Mouse (Mus musculus) brown adipose tissue, adult 24 weeks (tissue): ENCODE measurements around the gene Olfr1058. TPM values are rescaled to one million over a fixed set of nuclear protein-coding genes. Genes with fewer than 3 reads are reported as not detected.
"Not testable (repeated sequence)": the region's sequence is repeated elsewhere in the genome, so short reads cannot be mapped to it uniquely, and the experiment has no call there.

Experiments used
- H3K27ac ChIP-seq: fragments of 200-500 bp; replicated peaks from 2 replicates; pipeline ENCODE4 v1.5.1; 2012; ENCODE audit warnings: low read depth, mild to moderate bottlenecking, low read length
- H3K4me1 ChIP-seq: fragments of 200-500 bp; 2 replicates; pipeline ENCODE4 v1.6.1; 2012; ENCODE audit warnings: low read length, mixed read lengths; ENCODE audit not compliant: control insufficient read depth, insufficient read depth, insufficient read length
- H3K4me3 ChIP-seq: fragments of 200-500 bp; 2 replicates; pipeline ENCODE4 v1.5.1; 2012; ENCODE audit warnings: low read depth, mild to moderate bottlenecking, low read length, moderate library complexity; ENCODE audit not compliant: insufficient read depth
- polyA plus RNA-seq: library from polyadenylated mRNA; stranded (reverse); fragments of >200 nt; gene quantifications from 2 replicates; pipeline ENCODE4 v1.2.4, GENCODE M21; 2012; ENCODE audit not compliant: missing spikeins, insufficient read depth, insufficient read length

The Olfr1058 gene
- polyA plus RNA-seq: not detected in 2 replicates

DNA sequence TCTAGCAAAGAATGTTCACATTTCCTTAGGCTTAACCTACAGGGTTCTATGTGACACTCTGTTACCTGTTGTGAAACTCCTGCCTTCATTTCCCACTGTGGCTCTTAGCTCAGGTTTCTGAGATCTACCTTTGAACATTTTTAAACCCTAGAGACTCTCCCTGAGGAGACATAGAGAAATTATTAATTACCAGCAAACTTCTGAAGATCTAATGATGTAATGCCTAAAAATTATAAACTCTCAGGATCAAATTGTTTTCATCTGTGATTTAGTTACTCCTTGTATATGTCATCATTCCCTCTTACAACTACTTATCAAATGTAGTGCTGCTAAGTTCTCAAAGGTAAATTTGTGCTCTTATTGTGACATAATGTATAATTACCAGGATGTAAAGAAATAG, at the start of gene Olfr1058:
Gene Olfr1058, minus strand, starts transcription at position 101 of the 400 bp plus-strand sequence.
- not testable (repeated sequence) for H3K4me1 ChIP-seq, H3K4me3 ChIP-seq, H3K27ac ChIP-seq

GRCm38 (mm10) chr2:86428511-86428910, 40.1 kb upstream of the Olfr1058 start:
- H3K4me1 ChIP-seq, H3K27ac ChIP-seq, H3K4me3 ChIP-seq: not testable (repeated sequence)

DNA sequence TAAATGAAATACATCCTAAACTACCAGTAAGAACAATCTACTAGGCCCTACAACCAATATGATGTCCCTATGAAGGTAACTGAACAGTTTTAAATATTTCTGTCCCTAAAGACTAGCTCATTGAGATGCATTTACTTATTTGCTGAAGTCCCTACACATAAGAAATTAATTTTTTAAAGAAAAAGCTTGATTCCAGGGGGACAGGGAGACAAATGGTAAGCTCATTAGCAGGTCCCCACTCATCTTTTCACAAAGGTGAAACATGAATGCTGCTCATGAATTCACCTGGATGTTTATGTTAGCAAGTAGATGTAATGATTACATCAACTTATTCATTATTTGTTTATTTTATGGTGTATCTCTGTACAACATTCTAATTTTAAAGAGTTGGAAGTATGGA, 38.3 kb upstream of the Olfr1058 start, which contains the start of gene Olfr1062:
Gene Olfr1062, minus strand, starts transcription at position 101 of the 400 bp plus-strand sequence.
- H3K4me3 ChIP-seq, H3K27ac ChIP-seq, H3K4me1 ChIP-seq: not testable (repeated sequence)

- Histone ChIP-seq H3K4me3 (no peak within 1 kb of the TSS), H3K4me1 (no peaks in the 10 kb centered on the region), H3K27ac (no peak within 1 kb of the TSS)
These were observed 25.6 kb upstream of the Olfr1058 start, which contains the start of gene Olfr1061 for GRCm38 (mm10) chr2:86413950-86414349. Gene Olfr1061 (minus strand): TSS chr2:86414050.

DNA sequence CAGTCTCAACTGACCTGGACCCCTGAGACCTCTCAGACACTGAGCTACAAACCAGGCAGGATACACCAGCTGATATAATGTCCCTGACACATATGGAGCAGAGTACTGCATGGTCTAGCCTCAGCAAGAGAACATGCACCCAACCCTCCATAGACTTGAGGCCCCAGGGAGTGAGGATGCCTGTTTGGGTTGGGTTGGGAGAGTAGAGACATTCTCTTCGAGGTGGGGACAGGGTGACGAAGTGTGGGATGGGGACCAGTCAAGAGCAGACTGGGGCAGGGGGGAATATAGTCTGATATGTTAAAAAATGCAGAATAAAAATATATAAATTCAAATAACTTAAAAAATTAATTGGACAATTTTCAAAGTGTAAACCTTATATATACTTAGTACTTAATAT, 6.8 kb upstream of the Olfr1058 start:
- no peak overlapping the region for H3K27ac ChIP-seq
- H3K4me3 ChIP-seq: no peak overlapping the region
- H3K4me1 ChIP-seq: no peaks in the 10 kb centered on the region

DNA sequence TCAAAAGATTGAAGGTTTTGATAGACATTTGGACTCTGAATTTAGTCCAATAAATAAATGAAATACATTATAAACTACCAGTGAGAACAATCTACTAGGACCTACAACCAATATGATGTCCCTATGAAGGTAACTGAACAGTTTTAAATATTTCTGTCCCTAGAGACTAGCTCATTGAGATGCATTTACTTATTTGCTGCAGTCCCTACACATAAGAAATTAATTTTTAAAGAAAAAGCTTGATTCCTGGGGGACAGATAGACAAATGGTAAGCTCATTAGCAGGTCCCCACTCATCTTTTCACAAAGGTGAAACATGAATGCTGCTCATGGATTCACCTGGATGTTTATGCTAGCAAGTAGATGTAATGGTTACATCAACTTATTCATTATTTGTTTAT, 10.1 kb downstream of the Olfr1058 start, which contains the start of gene Olfr1057:
Gene Olfr1057, minus strand, starts transcription at position 101 of the 400 bp plus-strand sequence.
- Histone ChIP-seq H3K27ac (no peak within 1 kb of the TSS), H3K4me3 (no peak within 1 kb of the TSS), H3K4me1 (no peaks in the 10 kb centered on the region)

- H3K4me1 ChIP-seq, H3K27ac ChIP-seq, H3K4me3 ChIP-seq: not testable (repeated sequence)
These were observed 22.0 kb downstream of the Olfr1058 start for GRCm38 (mm10) chr2:86366342-86366741.

GRCm38 (mm10) chr2:86362369-86362768, 26.0 kb downstream of the Olfr1058 start, which contains the start of gene Olfr1056:
Gene Olfr1056 (minus strand): TSS chr2:86362469.
- Histone ChIP-seq H3K27ac (no peak within 1 kb of the TSS), H3K4me3 (no peak within 1 kb of the TSS), H3K4me1 (no peaks in the 10 kb centered on the region)

GRCm38 (mm10) chr2:86351751-86352150, 36.6 kb downstream of the Olfr1058 start:
- not testable (repeated sequence) for H3K4me1 ChIP-seq, H3K4me3 ChIP-seq, H3K27ac ChIP-seq

DNA sequence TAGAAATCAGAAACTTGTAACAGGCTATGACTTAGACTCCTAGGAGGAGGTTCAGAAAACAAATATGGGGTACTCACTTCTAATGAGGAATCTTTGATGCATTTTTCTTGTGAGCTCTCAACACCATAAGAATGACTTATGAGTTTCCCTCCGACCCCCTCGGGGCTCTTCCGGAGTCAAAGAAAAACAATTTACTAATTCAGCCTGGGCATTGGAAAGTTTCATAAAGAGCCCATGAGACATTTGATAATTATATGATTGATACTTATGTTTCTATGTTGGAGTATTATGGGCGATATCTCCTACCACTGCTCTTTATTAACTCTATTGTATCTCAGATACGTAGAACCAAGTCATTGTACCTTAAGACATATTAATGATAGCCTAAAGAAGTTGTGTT, 38.2 kb downstream of the Olfr1058 start, which contains the start of gene Olfr1055:
Gene Olfr1055, minus strand, starts transcription at position 101 of the 400 bp plus-strand sequence.
- no peak within 1 kb of the TSS for H3K4me3 ChIP-seq
- H3K27ac ChIP-seq: no peak within 1 kb of the TSS
- no peaks in the 10 kb centered on the region for H3K4me1 ChIP-seq

DNA sequence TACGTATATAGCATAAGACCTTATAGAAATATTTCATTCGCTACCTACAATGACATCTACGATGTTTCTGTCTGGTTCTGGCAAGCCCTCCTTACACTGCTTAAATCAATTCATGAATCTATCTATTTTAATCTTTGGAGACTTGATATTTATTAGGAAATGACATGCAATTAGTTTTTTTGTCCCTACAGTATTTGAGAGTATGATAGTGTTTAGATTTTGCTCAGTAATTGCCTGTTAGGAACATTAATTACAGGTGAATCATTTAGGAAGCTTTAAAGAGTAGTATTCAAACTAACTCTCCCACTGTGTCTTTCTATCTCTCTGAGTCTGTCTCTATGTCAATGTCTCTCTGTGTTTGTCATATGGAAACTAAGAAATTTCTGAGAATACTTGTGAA, 53.0 kb downstream of the Olfr1058 start, which contains the start of gene Olfr1054:
Gene Olfr1054, minus strand, starts transcription at position 101 of the 400 bp plus-strand sequence.
- Histone ChIP-seq H3K27ac (no peak within 1 kb of the TSS), H3K4me1 (no peaks in the 10 kb centered on the region), H3K4me3 (no peak within 1 kb of the TSS)

Other genes with a start within 250 kb of the Olfr1058 start
- gene Olfr1040, start 241.8 kb downstream of the Olfr1058 start, polyA plus RNA-seq: not detected in 2 replicates
- not detected in 2 replicates for gene Olfr1042, start 226.7 kb downstream of the Olfr1058 start, polyA plus RNA-seq
- not detected in 2 replicates for gene Olfr1043, start 221.0 kb downstream of the Olfr1058 start, polyA plus RNA-seq
- not detected in 2 replicates for gene Olfr1044, start 210.7 kb downstream of the Olfr1058 start, polyA plus RNA-seq
- not detected in 2 replicates for gene Olfr52, start 202.9 kb downstream of the Olfr1058 start, polyA plus RNA-seq
- gene Olfr1045, start 185.6 kb downstream of the Olfr1058 start, polyA plus RNA-seq: not detected in 2 replicates
- not detected in 2 replicates for gene Olfr1046, start 169.2 kb downstream of the Olfr1058 start, polyA plus RNA-seq
- gene Olfr1047, start 157.2 kb downstream of the Olfr1058 start, polyA plus RNA-seq: not detected in 2 replicates
- gene Olfr1048, start 148.3 kb downstream of the Olfr1058 start, polyA plus RNA-seq: not detected in 2 replicates
- not detected in 2 replicates for gene Olfr1049, start 130.2 kb downstream of the Olfr1058 start, polyA plus RNA-seq
- not detected in 2 replicates for gene Olfr1051, start 109.5 kb downstream of the Olfr1058 start, polyA plus RNA-seq
- not detected in 2 replicates for gene Olfr1052, start 96.1 kb downstream of the Olfr1058 start, polyA plus RNA-seq
- gene Olfr1053, start 73.3 kb downstream of the Olfr1058 start, polyA plus RNA-seq: not detected in 2 replicates
- not detected in 2 replicates for gene Olfr1054, start 53.1 kb downstream of the Olfr1058 start, polyA plus RNA-seq
- not detected in 2 replicates for gene Olfr1055, start 38.3 kb downstream of the Olfr1058 start, polyA plus RNA-seq
- gene Olfr1056, start 26.1 kb downstream of the Olfr1058 start, polyA plus RNA-seq: not detected in 2 replicates
- gene Olfr1057, start 10.2 kb downstream of the Olfr1058 start, polyA plus RNA-seq: not detected in 2 replicates
- not detected in 2 replicates for gene Olfr1061, start 25.5 kb upstream of the Olfr1058 start, polyA plus RNA-seq
- gene Olfr1062, start 38.2 kb upstream of the Olfr1058 start, polyA plus RNA-seq: not detected in 2 replicates
- not detected in 2 replicates for gene Olfr1065, start 62.0 kb upstream of the Olfr1058 start, polyA plus RNA-seq
- gene Olfr1066, start 67.7 kb upstream of the Olfr1058 start, polyA plus RNA-seq: not detected in 2 replicates
- not detected in 2 replicates for gene Olfr228, start 98.8 kb upstream of the Olfr1058 start, polyA plus RNA-seq
- gene Olfr1076, start 119.9 kb upstream of the Olfr1058 start, polyA plus RNA-seq: not detected in 2 replicates
- gene Olfr1079, start 153.9 kb upstream of the Olfr1058 start, polyA plus RNA-seq: not detected in 2 replicates
- not detected in 2 replicates for gene Olfr1080, start 169.7 kb upstream of the Olfr1058 start, polyA plus RNA-seq
- gene Olfr1082, start 210.4 kb upstream of the Olfr1058 start, polyA plus RNA-seq: not detected in 2 replicates